Mouse (Mus musculus) adrenal gland, postnatal 36 days (tissue): ENCODE measurements around the gene Scly. TPM values are rescaled to one million over a fixed set of nuclear protein-coding genes. Genes with fewer than 3 reads are reported as not detected.
A peak's percentile ranks its signal among the peaks of the same experiment; 100 is the strongest.

Experiments
- DNase-seq, 2 experiments: peaks; one replicate each; pipeline ENCODE4 v3.0.0; 2021; ENCODE audit warnings: mixed read lengths in 1 of 2
- long read RNA-seq, 2 experiments: library from polyadenylated mRNA; stranded (forward); transcript quantifications; one replicate each; pipeline ENCODE4 v2.0.0; 2021; ENCODE audit warnings: borderline sequencing depth in 2 of 2
- total RNA-seq, 2 experiments: library from RNA; stranded (reverse); gene quantifications; 2 replicates each; pipeline ENCODE4 v1.2.3; 2021

Scly gene
- 10 to 100 TPM; 21.2 to 23.6 TPM for total RNA-seq
- long read RNA-seq, experiment 1, partial matches to known transcripts = 1 of 7 reads
- long read RNA-seq, experiment 1, other reads (novel, unspliced or antisense) = 2 of 7 reads
- long read RNA-seq, experiment 2, partial matches to known transcripts = 0 of 5 reads
- long read RNA-seq, experiment 2, other reads (novel, unspliced or antisense) = 2 of 5 reads

DNA sequence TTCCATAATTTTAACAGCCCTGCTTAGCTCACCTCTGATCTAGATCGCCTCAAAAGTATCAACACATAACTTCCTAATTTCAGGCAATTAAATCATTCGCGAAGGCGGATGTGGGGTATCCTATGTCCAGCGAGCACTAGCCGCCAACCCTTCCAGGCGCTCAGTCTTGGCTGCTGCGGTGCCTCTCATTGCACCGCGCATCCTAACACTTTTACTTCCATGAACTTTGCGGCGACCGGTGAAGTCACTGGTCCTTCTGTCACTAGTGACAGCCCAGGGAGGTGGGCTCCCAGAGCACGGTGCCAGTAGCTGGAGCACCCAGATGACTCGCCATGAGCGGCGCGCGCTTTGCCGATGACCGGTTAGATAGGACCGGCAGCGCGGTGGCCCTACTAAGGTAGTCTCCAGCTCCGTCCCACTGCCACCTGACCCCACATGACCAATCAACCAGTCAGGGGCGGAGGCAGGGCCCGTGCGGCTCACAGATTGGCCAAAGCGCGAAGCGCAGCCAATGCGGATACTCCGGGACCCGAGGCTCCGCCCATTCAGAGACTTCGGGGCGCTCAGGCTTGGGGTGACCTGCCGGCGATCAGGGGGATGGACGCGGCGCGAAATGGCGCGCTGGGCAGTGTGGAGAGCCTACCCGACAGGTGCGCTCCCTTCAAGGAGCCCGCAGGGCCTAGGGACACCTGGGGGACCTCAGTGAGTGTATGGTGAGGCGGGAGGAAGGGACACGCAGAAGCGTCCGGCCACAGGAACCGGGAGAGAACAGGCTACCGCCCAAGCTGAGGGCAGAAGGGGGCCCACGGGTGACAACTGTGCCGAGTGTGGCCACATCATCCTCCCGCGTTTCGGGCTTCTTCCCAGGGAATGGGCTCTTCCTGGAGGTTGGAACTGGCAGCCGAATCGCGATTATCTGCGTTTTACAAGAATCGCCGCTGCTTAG, at the start of gene Scly:
Scly (plus strand) TSS at position 540 of the 946 bp plus-strand sequence.
- DNase-seq = peak; percentile 97 to 98

DNA sequence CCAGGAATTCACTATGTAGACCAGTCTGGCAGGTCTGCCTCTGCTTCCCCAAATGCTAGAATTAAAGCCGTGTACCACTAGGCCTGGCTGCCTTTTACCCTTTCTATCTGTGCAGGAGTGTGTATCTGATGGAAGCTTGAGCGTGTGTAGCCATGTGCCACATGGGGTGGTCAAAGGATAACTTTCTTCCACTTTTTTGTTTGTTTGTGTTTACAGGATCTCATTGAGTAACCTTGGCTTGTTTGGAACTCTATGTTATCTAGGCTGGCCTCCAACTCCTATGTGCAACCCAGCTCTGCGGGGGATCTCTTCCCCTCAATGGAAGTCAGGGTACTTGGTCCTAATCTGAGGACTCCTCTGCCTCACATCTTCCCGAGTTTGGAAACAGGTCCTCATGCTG, 49.2 kb upstream of the Scly start:
- no peak for DNase-seq

GRCm38 (mm10) chr1:91249564-91250414, 48.3 kb upstream of the Scly start, which contains the start of gene Ube2f:
Ube2f (plus strand) TSS chr1:91250304.
- DNase-seq = peak; percentile 92 to 96

DNA sequence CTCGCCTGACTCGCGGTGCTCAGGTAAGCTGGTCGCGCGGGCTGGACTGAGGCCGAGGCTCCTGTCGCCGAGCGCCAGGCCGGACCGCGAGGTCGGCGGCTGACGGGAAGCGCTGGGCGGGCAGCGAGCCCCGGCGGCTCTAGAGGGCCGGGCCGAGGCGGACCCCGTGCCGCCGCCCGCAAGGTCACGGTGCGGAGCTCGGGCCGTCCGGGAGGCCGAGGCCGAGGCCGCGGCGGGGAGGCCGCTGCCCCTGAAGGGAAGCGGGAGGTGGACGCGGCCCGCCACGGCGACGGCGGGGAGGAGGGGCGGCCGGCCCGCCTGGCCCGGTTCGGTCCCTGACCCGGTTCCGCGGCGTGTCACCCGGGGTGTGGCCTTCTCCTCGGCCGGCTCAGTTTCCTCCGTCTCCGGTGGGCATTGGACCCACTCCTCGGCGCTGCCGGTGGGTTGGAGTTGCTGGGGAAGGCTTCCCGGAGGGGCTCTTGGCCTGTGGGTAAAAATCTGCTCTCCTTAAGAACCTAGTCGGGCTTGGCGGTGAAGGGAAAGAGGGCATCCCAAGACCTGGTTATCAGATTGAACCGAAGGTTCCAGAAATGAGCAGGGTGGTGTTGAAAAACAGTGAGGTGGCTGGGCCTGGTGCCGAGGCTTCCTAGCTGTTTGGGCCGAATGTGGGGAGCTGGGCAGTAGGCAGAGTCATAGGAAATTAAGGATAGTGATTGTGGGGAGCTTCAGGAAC, 47.6 kb upstream of the Scly start:
- peak; percentile 56 to 62 for DNase-seq

DNA sequence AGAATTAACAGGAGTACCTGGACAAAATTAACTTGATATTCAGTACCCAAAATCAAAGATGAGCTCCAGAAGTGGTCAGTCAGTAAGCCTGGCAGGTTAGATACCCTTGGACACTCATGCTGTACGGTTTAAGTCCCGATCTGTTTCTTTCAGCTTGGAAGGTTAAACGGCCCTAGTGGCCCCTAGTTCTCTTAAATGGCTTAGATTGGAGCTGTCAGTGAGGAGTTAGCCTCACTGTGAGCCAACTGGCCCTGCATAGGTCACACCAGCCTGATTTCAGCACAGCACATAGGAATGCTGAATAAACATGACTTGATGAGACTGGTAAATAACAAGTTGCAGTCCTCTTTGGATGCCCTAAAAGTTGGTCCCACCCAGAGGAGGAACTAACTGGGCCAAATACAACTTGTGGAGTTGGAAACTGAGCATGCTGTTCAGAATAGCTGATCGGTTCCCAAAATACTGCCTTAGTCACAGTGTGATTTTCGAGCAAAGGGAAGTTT, 46.9 kb upstream of the Scly start:
- no peak for DNase-seq

- DNase-seq = peak in 1 of 2 experiments; percentile 25
Observed at GRCm38 (mm10) chr1:91251927-91252326, 46.2 kb upstream of the Scly start.

- DNase-seq = no peak
Observed at GRCm38 (mm10) chr1:91257918-91258317, 40.2 kb upstream of the Scly start.

GRCm38 (mm10) chr1:91259794-91260193, 38.3 kb upstream of the Scly start:
- no peak for DNase-seq

- DNase-seq = no peak
Observed at GRCm38 (mm10) chr1:91262508-91262907, 35.6 kb upstream of the Scly start.

GRCm38 (mm10) chr1:91272260-91272659, 25.9 kb upstream of the Scly start:
- DNase-seq = no peak

GRCm38 (mm10) chr1:91276581-91276980, 21.6 kb upstream of the Scly start:
- no peak for DNase-seq

- no peak for DNase-seq
Observed at GRCm38 (mm10) chr1:91277480-91277879, 20.7 kb upstream of the Scly start.

DNA sequence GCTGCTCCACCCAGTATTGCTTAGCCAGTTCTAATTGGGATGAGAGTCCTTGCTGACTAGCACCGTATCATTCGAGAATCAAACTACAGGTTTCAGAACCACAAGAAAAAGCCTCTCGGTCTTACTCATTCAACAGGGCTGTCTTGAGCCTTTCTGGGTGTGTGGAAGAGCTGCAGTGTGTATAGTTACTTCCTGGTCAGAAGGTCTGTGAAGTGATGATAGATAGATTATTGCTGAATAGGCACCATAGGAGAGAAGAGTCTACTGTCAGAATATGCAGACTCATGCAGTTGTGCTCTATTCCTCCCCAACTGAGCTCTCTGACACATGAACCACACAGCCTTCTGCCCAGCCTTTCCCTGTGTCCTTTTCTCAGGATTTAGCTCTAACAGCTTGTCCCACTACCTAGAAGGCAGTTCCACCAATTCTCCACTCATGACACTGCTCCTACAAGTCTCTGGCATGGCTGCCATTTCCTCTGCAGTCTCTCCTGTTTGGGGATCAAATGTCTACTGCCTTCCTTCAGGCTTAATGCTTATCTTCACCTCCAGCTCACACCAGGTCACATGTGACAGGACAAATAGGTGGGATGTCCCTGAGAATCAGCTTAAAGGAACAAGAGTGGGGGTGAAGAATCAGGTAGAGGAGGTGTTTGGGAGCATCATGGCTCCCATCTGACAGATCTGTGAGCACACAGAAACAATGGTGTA, 19.6 kb upstream of the Scly start:
- no peak for DNase-seq

DNA sequence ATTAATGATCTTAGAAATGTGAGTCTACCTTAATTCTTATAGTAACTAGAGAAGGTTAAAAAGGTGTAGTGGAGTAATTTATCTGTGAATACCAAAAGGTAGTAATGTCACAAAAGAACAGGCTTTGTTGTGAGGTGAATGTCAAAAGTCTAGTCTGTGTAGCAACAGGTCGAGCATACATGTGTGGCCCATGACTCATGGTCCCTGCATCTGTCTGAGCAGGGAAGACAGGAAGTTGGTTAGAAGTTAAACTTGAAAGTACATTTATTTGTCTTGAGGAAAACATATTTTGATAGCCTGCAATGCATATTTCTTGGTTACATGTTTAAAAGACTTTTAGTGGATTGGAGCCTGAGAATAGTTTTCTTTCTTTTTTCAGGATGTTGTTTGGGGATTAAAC, 19.0 kb upstream of the Scly start:
- no peak for DNase-seq

DNA sequence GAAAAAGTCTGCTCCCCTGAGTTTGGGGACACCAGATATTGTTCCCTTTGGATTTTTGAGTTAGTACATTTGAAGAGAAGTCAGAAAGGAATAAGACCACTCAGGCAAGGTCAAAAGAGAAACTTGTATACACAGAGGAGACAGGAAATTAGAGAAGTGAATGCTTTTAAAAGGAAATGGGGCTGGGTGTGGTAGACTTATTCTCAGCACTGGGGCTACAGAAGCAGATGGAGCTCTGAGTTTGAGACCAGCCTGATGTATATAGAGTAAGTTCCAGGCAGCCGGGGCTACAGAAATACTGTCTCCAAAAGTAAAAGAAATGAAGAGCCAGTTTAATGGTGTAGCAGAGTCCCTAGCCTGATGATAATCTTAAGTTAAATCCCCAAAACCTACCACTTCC, 15.6 kb upstream of the Scly start:
- no peak for DNase-seq

DNA sequence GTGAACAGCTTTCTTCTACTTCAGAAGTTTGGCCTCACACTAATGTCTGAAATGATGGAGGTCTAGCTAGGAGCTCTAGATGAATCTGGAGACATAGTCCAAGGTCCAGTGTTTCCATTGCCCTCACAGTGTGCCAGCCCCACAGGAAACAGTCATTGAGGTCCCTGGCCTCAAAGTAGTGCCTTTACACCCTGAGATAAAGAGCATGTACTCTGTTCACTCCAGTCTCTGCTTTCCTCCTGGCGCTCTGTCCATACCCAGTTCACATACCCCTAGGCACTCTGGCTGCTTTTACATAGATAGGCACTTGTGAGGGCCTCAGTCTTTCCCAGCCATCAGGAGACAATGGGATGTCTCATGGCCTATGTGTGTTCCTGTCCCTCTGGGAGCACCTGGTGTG, 8.8 kb upstream of the Scly start:
- DNase-seq = no peak

DNA sequence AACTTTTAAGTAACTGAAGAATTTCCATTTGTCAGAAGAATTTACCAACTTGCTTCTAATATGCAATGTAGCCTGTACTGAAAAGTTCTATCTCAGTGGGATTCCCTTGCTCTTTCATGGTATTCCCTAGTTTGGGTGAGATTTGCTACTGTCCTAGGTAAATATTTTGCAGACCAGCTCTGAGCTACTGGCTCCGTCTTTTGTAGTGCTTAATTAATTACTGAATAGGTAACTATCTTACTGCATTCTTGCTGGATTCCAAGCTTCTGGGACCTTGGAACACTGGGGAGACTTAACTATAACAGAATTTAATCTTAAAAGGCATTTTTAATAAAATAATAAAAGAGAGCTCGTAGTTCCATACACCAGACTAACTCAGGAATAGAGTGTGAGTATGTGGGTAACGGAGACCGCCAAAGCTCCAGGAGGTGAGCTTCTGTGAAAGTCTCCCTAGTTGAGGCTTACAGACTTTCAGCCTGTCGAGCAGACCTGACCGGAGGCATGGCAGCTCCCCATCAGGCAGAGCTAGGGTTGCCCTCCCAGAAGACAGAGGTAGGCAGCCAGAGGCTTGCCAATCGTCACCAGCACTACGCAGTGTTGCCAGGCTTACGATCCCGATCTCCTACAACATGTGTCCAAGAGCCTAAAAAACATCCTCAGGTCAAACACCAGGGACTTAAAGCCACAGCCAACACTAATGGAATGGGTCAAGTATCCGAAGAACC, 5.9 kb upstream of the Scly start:
- DNase-seq = no peak

GRCm38 (mm10) chr1:91295544-91295943, 2.6 kb upstream of the Scly start:
- no peak for DNase-seq

GRCm38 (mm10) chr1:91299026-91299706, 1.0 kb downstream of the Scly start:
- no peak for DNase-seq
